Mouse (Mus musculus) stomach, postnatal 0 days (tissue): ENCODE measurements at regions not wholly inside any gene's neighbourhood (a gene's known extent, or its start where the extent isn't known, plus 50 kb on each side); places are given as distances from the start of the nearest gene placed in this dataset.

Source experiments
- CTCF ChIP-seq: IDR thresholded peaks from 2 replicates; pipeline ENCODE4 v1.5.1; 2016; ENCODE audit warnings: antibody characterized with exemption, low read depth, mild to moderate bottlenecking, moderate library complexity
- EP300 ChIP-seq: optimal IDR thresholded peaks from 2 replicates; pipeline ENCODE3; 2016; ENCODE audit warnings: antibody characterized with exemption

- TF ChIP-seq CTCF = no peak
- TF ChIP-seq EP300 = no peak
Observed at GRCm38 (mm10) chr2:166432948-166433654, 277.6 kb upstream of the Sulf2 start.
